Mouse (Mus musculus): Measurements from ENCODE around the gene Inhbb.
A peak's percentile ranks its signal among the peaks of the same experiment; 100 is the strongest.

Gene Inhbb

DNA sequence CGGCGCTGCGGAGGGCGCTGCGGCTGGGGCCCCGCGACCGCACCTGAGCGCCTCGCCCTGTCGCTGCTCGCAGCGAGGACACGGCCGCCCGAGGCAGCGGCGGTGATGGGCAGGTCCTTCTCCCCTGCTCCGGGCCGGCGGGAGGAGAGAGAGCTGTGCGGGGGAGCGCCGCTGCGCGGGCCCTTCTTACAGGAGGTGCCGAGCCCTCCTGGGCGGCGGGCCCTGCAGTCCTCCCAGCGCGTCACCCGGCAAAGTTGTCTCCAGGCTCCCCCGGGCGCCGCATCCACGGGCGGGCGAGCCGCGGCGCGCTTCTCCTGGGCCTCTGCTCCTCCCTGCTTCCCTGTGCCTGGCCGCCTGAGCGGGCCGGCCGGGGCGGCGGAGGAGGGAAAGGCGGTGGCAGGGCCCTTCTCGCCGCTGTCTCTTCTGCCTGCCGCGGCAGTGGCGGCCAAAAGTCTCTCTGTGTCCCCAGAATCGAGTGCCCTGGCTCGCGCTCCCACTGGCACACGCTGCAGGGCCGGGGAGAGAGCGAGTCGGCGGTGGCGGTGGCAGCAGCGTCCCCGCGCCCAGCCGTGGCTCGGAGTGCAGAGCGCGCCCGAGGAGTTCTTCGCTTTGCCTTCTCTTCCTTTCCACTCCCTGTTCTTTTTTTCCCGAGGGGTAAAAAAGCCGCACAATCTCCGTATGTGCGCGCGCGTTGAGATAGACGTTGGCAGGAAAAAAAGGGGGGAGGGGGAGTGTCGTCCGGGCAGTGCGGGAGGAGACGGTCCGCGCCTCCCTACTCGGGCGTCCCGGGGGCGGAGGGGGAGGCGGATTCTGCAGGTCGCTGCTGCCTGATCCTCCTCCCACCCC, at the start of gene Inhbb:
Gene Inhbb (minus strand): TSS at position 673 of the 846 bp plus-strand sequence.
- peak; percentile 54 to 57 for DNase-seq

DNA sequence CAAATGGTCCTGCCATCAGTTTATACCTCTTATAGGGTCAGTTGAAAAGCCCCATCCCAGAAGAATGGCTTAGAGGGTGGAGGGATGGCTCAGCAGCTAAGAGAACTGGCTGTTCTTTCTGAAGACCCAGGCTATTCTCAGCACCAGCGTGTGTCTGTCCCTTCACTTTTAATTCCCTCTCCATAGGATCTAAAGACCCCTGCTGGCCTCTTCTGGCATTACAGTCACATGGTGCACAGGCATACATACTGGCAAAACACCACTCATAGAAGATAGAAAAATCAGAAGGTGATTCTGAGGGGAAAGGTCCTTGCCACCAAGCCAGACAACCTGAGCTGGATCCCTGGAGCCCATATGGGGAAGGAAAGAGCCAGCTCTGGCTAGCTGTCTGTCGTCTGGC, 41.3 kb upstream of the Inhbb start:
- DNase-seq, result peak; percentile 38 to 69

DNA sequence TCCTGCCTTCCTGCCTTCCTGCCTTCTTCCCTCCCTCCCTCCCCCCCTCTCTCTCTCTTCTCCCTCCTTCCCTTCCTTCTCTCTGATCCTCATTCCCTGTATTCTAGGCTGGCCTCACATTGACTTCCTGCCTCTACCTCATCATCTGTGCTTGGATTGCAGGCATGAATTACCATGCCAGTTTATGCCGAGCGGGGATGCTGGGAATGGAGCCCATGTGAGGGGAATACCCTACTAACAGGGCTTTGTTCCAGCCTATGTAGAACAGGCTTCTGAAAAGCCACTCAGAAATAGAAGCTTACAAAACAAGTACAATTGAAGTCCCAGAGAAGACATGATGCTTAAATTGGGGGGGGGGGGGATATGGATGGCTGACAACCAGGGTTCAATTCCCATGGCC, 38.0 kb upstream of the Inhbb start:
- no peak for DNase-seq

DNA sequence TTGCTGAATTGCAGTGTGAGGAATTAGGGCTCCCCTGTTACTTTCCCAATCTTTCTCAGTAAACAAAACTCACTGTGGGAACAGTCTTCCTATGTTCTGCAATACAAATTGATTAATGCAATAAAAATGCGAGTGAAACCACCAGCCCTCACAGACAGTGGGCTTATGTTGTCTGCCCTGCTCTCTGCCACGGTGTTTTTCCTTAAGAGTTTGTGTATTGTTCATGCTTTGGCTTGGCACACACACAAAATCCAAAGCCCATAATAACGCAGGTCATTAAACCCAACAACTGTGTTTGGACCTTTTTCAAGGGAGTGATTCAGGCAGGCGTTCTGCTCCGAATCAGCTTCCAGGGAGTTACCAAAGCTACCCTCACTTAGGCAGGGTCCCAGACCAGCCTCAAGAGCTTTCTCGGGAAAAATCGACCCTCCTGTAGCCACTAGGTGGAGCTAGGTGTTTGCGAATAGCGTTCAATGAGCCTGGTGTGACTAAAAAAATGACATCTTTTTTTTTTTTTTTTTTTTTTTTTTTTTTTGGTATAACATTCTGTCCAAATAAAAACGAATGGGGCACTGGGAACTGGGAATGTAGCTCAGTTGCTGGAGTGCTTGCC, 36.1 kb upstream of the Inhbb start:
- peak; percentile 63 to 75 for DNase-seq

DNA sequence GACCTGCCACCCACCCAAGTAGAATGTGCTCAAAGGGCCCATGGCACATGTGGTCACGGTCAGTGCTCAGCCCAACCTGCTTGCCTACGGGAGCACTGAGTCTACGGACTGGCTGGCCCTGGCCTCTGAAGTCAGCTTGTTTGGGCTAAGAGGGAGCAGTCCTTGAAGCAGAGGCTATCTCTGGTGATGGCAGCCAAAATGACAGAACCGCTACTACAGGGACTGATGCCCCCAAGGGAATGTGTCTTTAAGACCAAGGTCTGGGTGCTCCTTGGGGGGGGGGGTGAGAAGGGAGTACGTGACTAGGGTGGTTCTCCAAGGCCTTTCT, 35.4 kb upstream of the Inhbb start:
- no peak for DNase-seq

DNA sequence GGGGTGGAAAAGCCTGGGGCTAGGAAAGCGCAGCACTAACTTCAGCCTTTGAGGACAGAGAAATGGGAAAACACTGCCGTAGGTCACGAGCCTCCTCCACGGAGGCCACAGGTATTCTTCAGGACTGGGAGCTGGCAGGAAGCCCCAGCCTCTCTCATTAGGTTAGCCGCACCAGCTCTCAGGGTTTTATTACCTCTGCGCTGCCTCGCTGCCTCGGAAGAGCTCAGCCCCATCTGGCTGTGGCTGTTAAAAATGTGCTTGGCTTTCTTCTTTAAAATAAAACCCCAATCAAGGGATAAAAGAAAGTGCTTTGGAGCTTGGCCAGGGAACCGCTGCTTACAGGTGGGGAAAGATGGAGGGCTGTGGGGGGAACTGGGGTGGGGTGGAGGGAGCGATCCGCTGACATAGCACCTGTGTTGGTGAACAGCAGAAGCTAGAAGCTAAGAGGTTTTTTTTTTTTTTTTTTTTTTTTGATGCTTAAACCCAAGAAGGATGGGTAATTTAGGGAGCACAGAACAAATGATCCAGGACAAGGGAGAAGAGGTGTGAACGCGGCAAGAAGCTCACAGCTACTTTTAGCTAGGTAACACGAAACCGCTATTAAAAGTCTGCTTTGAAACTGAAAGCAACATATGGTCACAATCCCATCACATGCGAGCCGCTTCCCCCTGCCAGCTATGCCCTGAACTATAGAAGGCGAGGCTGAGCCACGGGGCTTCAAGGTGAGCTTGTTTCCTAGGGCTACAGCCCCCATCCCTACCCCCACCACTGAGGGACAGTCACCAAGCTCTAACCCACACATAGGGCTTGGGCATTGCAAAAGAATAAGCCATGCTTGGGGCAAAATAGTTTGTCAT, 34.9 kb upstream of the Inhbb start:
- DNase-seq, result no peak

DNA sequence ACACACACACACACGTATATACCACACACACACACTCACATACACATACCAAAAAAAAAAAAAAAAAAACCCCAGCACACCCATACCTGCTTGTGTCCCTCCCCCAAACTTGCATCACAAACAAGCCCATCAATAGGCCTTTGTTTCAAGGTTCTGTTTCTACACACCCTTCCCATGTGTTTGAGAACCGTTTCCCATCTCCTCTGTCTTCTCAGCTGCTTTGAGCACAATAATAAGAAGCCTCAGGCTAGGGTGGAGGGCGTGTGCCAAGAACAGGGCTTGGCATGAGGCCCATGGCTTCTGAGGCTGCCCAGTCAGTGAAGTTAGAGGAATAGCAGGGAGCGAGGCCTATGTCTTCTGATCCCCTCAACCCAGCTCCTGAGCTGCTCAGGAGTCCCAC, 31.7 kb upstream of the Inhbb start:
- peak; percentile 50 to 66 for DNase-seq

DNA sequence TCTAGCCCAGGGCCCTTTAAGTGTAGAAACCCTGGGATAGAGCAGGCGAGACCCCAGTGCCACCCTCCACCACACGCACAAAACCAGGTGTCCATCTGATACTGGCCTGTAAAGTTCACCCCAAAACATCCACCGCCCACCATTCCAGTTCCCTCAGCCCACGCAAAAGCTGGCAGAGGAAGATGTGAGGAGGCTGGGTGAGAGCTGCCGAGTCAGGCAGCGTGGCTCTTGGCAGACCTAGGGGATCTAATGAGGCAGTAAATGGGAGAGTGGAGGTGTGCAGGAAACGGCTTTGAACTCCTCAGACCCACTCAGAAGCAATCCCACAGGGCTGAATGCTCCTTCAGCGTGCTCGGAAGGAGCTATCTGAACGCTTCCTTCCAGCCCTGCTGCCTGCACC, 29.4 kb upstream of the Inhbb start:
- no peak for DNase-seq

DNA sequence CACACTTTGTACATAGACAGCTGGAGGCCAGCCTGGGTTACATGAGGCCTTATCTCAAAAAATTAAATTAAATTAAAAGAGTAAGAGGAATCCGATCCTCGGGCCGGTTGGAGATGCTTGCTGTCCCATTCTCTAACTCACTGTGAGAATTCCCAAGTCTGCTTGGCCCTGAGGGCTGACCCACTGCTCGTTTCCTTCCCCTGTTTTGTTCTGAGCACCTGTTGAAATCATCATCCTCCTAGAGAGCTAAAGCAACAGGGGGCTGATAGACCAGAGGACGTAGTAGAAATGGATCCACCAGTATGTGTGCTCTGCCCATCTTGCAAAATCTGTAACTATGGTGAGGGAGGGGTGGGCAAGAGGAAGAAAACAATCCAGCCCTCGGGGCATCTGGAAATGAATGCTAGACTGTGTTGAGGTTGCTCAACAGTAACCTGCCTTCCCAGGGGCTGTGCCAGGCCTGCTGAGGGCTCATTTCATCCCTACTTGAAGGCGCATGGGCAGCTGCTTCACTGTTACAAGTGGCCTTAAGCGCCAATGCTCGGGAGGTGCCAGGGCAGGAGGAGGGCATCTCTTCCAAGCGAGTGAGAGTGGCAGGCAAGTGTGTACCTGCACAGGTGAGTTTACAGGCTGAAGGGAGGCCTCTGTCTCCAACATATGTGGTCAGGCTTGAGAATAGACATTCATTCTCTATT, 28.8 kb upstream of the Inhbb start:
- DNase-seq, result no peak

DNA sequence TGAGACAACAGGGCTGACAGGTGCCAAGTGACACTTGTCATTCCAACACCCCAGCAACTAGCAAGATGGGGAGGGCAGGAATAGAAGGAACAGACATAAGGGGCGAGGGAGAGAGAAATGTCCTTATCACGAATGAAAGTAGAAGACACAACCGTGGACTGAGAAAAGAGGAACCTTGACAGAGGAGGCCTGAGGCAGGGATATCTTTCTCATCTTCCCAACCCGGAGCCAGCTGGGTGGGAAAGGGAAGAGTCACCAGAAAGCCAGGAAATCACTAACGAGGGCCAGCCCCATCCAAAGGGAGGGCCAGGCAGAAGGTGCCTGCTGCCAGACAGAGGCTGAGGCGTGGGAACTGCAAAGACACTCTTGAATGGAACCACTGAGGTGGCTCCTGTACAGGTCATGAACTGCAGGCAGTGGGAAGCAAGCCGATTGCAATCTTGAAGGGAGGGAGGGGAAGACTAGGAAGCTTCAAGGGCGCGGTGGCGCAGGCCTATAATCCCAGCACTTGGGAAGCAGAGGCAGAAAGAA, 24.8 kb upstream of the Inhbb start:
- no peak for DNase-seq

DNA sequence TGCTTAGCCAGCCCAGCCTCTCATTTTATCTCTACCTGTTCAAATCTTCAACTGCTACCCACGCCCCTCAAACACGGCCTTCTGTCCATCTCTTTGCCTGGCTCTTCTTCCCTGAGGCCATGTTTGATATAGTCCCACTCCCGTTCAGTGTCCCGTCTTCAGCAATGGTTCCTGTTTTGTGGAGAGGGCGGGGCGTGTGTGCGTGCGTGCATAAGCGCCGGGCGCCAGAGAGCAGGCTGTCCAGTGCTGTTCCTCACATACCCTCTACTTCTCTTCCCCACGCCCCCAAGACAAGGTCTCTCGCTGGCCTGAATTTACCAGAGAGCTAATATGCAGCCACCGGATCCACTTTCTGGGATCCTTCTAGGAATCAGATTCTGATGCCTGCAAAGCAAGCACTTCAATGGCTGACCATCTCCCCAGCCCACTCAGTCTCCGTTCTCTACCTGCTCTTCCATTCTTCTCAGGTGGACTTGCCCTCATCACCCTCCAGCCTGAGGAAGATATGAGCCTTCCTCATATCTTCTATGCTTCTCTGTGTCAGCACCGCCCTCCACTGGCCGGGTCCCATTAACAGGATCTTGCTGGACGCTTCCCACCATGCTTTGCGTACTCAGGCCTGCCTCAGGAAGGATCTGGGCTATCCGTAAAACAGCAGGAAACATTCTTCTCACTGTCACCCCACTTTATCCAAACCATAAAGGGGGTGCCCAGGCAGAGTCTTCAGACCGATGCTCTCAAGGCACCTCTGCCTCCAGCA, 21.7 kb upstream of the Inhbb start:
- no peak for DNase-seq

DNA sequence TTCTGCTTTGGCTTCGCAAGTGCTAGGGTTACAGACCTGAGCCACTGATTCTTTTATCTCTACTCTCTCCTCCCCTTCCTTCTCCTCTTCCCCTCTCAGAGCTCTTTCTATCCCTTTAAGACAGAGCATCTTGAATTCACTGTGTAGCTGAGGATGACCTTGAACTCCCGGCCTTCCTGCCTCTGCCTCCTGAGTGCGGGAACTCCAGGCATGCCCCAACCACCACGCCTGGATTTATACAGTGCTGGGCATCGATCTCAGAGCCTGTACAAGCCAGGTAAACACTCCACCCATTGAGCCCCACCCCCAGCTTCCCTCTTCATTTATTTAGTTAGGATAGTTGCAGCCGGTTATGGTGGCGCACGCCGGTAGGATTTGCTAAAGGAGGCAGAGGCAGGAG, 20.9 kb upstream of the Inhbb start:
- no peak for DNase-seq

DNA sequence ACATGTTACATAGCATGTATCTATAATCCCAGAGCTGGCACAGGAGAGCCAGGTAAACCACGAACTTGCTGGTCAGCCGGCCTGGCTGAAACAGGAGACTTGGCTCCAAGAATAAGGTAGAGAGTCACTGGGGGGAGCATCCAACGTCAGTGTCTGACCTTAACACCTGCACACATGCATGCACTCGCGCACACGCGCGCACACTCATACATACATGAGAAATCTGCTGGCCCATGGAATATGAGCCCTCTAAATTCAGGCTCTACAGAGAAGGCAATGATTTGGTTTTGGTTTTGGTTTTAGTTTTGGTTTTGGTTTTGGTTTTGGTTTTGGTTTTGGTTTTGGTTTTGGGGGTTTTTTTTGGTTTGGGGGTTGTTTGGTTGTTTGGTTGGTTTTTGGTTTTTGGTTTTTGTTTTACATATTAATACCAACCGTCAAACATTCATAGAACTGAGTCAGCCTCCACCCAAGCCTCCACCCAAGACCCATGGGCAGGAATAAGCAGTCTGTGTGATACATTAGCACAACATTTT, 16.1 kb upstream of the Inhbb start:
- DNase-seq, result no peak

DNA sequence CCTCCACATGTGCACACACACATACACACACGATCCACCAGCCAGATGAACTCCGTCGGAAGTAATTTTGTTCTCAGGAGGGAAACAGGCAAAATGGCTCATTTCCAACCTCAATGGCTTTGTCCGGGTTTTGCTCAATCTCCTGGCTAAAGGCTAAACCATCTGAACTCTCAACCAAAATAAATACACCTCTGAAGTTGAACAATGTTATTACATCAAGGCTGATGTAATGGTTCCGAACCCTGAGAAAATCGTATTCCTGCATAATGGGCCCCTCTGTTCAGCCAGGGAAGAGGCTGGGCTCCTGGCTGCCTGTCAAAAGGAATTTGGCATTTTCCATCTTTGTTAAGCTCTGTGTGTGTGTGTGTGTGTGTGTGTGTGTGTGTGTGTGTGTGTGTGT, 15.4 kb upstream of the Inhbb start:
- no peak for DNase-seq

DNA sequence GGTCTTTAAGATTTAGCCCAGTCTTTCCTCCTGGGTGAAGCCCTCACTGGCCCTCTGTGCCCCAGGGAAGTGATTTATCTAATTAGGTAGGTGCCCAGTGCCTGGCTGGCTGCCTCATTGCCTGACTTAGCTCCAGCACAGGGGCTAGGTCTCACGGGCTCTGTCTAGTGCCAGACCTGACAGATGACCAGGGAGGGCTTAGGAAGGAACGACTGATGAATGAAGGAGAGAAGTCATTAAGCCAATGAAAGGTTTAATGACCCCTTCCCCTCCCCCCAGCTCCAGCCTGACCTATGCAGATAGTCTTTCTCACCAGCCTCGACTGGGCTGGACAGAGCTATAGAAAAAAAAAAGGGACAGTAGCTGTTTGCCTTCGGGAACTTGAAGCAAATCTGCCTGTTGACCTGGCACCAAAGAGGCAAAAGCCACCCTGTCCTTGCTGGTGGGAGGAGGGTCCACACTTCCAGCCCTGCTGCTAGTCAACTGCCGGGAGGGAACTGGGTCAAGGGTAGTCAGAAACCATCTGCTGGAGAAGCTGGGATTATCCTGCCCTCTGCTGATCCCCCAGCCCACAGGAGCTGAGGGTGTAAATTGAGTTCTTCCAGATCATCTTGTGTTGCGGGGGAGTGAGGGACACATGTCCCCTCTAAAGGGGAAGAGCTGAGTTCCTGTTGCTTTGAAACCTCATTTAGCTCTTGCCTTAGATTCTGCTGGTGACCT, 2.3 kb upstream of the Inhbb start:
- no peak for DNase-seq

DNA sequence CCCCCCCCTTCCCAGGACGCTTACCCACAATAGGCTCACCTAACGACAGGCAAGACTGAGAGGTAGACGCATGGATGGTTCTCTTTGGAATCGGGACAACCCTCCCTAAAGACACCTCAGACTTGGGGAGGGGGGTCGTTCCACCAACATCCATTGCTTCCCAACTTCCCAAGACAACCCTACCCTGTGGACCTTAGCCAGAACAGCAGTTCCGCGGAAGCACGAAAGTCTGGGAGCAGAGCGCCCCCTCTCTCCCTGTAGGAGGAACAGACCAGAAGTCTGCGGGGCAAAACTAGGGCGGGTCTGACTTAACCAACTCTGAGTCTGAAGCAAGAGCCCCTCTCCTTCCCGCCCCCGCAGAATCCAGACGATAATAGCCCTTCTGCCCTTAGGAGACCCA, 1.5 kb upstream of the Inhbb start:
- DNase-seq, result peak; percentile 26 to 59

DNA sequence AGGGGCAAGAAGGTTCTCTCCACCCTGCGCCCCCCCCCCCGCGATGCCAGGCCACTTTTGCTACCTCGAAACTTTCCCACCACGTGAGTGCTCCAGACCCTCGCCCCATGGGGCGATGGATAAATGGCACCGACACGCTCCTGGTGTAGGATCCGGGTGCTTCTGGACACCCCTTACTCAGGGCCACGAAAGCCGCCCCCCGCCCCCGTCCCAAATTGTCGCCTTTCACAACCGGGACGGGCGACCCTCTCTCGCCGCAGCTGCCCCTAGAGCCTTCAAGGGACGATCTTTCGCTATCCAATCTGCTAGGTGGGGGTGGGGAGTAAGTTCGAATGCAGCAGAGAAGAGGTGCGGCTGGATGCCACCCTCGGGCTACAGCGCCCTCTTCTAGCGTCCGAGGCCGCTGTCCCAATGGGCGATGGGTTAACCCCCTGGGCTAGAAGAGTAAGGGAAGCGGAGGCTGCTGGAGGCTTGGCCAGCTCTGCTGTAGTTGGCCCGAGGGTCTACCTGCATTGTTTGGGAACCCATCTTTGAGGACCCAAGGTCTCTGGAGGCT, 490 bp upstream of the Inhbb start:
- peak in 1 of 2 experiments; percentile 28 for DNase-seq

DNA sequence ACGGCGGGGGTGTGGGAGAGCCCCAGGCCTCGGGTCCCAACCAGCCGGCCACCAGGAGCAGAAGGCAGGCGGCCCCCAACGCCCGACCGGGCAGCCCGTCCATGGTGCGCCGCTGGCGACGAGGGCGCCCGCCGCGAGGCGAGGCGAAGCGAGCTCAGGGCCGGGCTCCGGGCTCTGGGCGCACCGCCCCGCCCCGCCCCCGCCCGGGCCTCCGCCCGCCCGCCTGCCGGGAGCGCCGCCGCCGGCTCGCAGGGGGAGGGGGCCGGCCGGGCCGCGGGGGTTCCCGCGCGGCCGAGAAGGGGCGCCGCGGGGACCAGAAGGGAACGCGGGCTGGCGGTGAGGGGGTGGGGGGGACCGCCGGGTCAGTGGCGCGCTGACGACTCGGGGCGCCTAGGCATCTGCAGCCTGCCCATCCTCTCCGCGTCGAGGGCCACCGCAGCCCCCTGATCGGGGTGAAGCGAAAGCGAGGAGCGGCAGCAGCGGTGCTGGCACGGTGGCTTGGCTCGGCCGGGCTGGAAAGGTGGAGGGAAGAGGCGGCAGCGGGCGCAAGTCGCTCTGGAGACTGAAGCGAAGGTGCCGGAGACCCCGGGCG, 968 bp downstream of the Inhbb start:
- DNase-seq, result peak; percentile 24 to 43

DNA sequence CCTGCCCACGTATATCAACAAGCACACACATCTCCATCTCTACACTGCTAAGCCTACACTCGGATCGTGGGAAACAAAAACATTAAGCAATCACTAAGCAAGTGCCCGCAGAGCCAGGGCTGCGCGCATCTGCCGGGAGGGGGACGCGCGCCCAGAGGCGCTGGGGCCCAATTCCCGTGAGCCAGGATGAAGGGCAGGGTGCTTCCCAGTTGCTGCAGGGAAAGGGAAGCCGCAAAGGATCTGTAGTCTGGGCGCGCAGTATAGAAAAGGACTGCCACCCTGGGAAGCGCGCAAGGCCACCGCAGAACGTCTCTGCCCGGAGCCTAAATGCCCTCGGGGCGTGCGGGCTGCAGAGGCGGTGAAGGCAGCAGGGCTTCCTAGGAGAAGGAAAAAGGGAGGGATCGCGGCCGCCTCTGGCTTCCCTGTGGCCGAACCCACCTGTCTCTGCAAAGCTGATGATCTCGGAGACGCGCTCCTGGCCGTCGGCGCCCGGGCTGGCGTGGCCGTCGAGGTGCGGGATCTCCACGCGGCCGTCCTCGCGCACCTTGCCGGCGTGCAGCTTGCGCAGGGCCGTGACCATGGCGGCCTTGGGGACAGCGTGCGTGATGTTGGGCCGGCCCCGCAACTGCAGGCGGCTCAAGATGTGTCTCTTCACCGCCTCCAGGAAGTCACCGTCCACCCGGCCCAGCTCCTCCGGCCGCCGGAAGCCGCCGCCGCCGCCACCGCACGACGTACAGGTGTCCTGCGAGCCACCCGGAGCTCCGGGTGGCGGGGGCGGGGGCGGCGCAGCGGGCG, 1.7 kb downstream of the Inhbb start:
- DNase-seq, result no peak

Data from cerebellum, postnatal 25 days (tissue).